Mouse (Mus musculus) lung, postnatal 0 days (tissue): ENCODE data around the gene Paqr5. TPM values are rescaled to one million over a fixed set of nuclear protein-coding genes. Genes with fewer than 3 reads are reported as not detected.

ENCODE experiments used
- ATAC-seq: fragments of 200-750 bp; cut with Nextera tagmentation; 2 replicates; pipeline ENCODE4 v1.8.0; 2017; ENCODE audit warnings: moderate library complexity
- DNase-seq: peaks from one replicate; pipeline ENCODE4 v3.0.0-alpha.2; 2016; ENCODE audit warnings: low spot score
- H3K27ac ChIP-seq: fragments of 300-500 bp; sonication (generic); 2 replicates; pipeline ENCODE4 v1.5.1; 2014; ENCODE audit warnings: antibody characterized with exemption, mild to moderate bottlenecking, low read length, mixed read lengths
- H3K27me3 ChIP-seq: fragments of 300-500 bp; sonication (generic); replicated peaks from 2 replicates; pipeline ENCODE4 v1.6.1; 2014; ENCODE audit warnings: low read length, mixed read lengths; ENCODE audit not compliant: insufficient read depth
- H3K36me3 ChIP-seq: fragments of 300-500 bp; sonication (generic); 2 replicates; pipeline ENCODE4 v1.6.1; 2014; ENCODE audit warnings: low read length, mixed read lengths; ENCODE audit not compliant: insufficient read depth
- H3K4me1 ChIP-seq: fragments of 300-500 bp; sonication (generic); 2 replicates; pipeline ENCODE4 v1.6.1; 2014; ENCODE audit warnings: antibody characterized with exemption, low read depth, low read length, mixed read lengths; ENCODE audit not compliant: insufficient read depth
- H3K4me2 ChIP-seq: fragments of 300-500 bp; sonication (generic); replicated peaks from 2 replicates; pipeline ENCODE4 v1.6.1; 2014; ENCODE audit warnings: low read depth, mild to moderate bottlenecking, low read length, moderate library complexity, mixed read lengths
- H3K4me3 ChIP-seq: fragments of 300-500 bp; sonication (generic); 2 replicates; pipeline ENCODE4 v1.5.1; 2014; ENCODE audit warnings: low read depth, low read length
- H3K9ac ChIP-seq: fragments of 300-500 bp; sonication (generic); replicated peaks from 2 replicates; pipeline ENCODE4 v1.6.1; 2014; ENCODE audit warnings: low read depth, mild to moderate bottlenecking
- H3K9me3 ChIP-seq: fragments of 300-500 bp; sonication (generic); 2 replicates; pipeline ENCODE4 v1.6.1; 2016; ENCODE audit warnings: low read length, mixed read lengths
- CTCF ChIP-seq: IDR thresholded peaks from 2 replicates; pipeline ENCODE4 v1.5.1; 2016; ENCODE audit warnings: antibody characterized with exemption, mild to moderate bottlenecking
- EP300 ChIP-seq: IDR thresholded peaks from 2 replicates; pipeline ENCODE4 v1.6.1; 2016; ENCODE audit warnings: antibody characterized with exemption, mild to moderate bottlenecking, control low read depth
- WGBS: fragments of 180-500 bp; shearing (Covaris S2); extraction: QIAGEN DNeasy Blood & Tissue Kit; methylation state at CpG from one replicate; pipeline ENCODE4 v1.1.7; 2014; 5-methylcytosine and 5-hydroxymethylcytosine counted together
- polyA plus RNA-seq: library from polyadenylated mRNA; unstranded; fragments of >200 nt; fragmentation: Nextera tagmentation; extraction: Ambion mirVana; gene quantifications from 2 replicates; pipeline ENCODE4 v1.2.1, GENCODE M21; 2015

The Paqr5 gene
- polyA plus RNA-seq, 1 experiment from 2014 or later = 8.7 TPM

- H3K27me3 ChIP-seq = no peaks in the 10 kb centered on the region
- H3K9me3 ChIP-seq = no peaks in the 10 kb centered on the region
- DNase-seq (no peak), ATAC-seq (0 out of 2 replicates have a peak, but pooled peaks have one; percentile 5)
- H3K36me3 ChIP-seq = no peaks in the 10 kb centered on the region
- no peak overlapping the region for H3K9ac ChIP-seq
- 64% methylated on average over 10 of the region's 10 CpGs for WGBS
- H3K27ac ChIP-seq = no peak overlapping the region
- TF ChIP-seq CTCF (no peak), EP300 (no peak)
- H3K4me2 ChIP-seq = no peak overlapping the region
- no peaks in the 10 kb centered on the region; the same call in 1 of the 2 replicates for H3K4me1 ChIP-seq
- H3K4me3 ChIP-seq = no peak overlapping the region
Observed at GRCm38 (mm10) chr9:61967357-61967756, 59.3 kb downstream of the Paqr5 start.

GRCm38 (mm10) chr9:61965987-61966386, 60.7 kb downstream of the Paqr5 start:
- no peak overlapping the region for H3K27ac ChIP-seq
- WGBS = 86% methylated on average over 7 of the region's 7 CpGs
- no peaks in the 10 kb centered on the region for H3K36me3 ChIP-seq
- ATAC-seq = peak; percentile 8; the same call in 1 of the 2 replicates
- TF ChIP-seq EP300 = no peak
- no peak for TF ChIP-seq CTCF
- H3K4me3 ChIP-seq = no peak overlapping the region
- no peak for DNase-seq
- no peaks in the 10 kb centered on the region for H3K9me3 ChIP-seq
- H3K27me3 ChIP-seq = no peaks in the 10 kb centered on the region
- no peak overlapping the region for H3K9ac ChIP-seq
- no peaks in the 10 kb centered on the region; the same call in 1 of the 2 replicates for H3K4me1 ChIP-seq
- no peak overlapping the region for H3K4me2 ChIP-seq

GRCm38 (mm10) chr9:61965411-61965930, 61.2 kb downstream of the Paqr5 start:
- Histone ChIP-seq H3K27ac (peak overlapping the region; percentile 26; the same call in 1 of the 2 replicates), H3K36me3 (no peaks in the 10 kb centered on the region)
- DNase-seq = peak; percentile 80

GRCm38 (mm10) chr9:61963356-61963755, 63.3 kb downstream of the Paqr5 start:
- no peak overlapping the region for H3K4me3 ChIP-seq
- H3K9me3 ChIP-seq = no peaks in the 10 kb centered on the region
- peaks cover 3% of the 10 kb centered on the region; the same call in 1 of the 2 replicates for H3K4me1 ChIP-seq
- H3K9ac ChIP-seq = no peak overlapping the region
- peak; percentile 19 for DNase-seq
- no peaks in the 10 kb centered on the region for H3K36me3 ChIP-seq
- H3K4me2 ChIP-seq = no peak overlapping the region
- TF ChIP-seq CTCF (no peak), EP300 (no peak)
- 53% methylated on average over 6 of the region's 6 CpGs for WGBS
- H3K27ac ChIP-seq = no peak overlapping the region
- H3K27me3 ChIP-seq = no peaks in the 10 kb centered on the region
- 0 out of 2 replicates have a peak, but pooled peaks have one; percentile 10 for ATAC-seq

More at GRCm38 (mm10) chr9:61965411-61965930, 61.2 kb downstream of the Paqr5 start:
- Histone ChIP-seq H3K4me2 (no peak overlapping the region), H3K27me3 (no peaks in the 10 kb centered on the region), H3K9ac (no peak overlapping the region), H3K4me3 (no peak overlapping the region), H3K4me1 (peaks cover 3% of the 10 kb centered on the region; the same call in 1 of the 2 replicates), H3K9me3 (no peaks in the 10 kb centered on the region)
- 24% methylated on average over 4 of the region's 4 CpGs for WGBS
- ATAC-seq = peak; percentile 70
- TF ChIP-seq EP300 (no peak), CTCF (peak; percentile 95)

GRCm38 (mm10) chr9:61961181-61961580, 65.5 kb downstream of the Paqr5 start:
- DNase-seq (no peak), ATAC-seq (no peak)
- WGBS = 84% methylated on average over 4 of the region's 4 CpGs
- Histone ChIP-seq H3K4me2 (no peak overlapping the region), H3K9me3 (no peaks in the 10 kb centered on the region), H3K4me3 (no peak overlapping the region), H3K9ac (no peak overlapping the region), H3K27me3 (no peaks in the 10 kb centered on the region), H3K4me1 (peaks cover 3% of the 10 kb centered on the region; the same call in 1 of the 2 replicates), H3K27ac (peak overlapping the region; percentile 86; the same call in 1 of the 2 replicates), H3K36me3 (no peaks in the 10 kb centered on the region)
- TF ChIP-seq CTCF (no peak), EP300 (no peak)

- peak overlapping the region; percentile 86 for H3K27ac ChIP-seq
- ATAC-seq = 0 out of 2 replicates have a peak, but pooled peaks have one; percentile 8
- no peaks in the 10 kb centered on the region for H3K36me3 ChIP-seq
- DNase-seq = peak; percentile 67
- H3K4me1 ChIP-seq = peaks cover 3% of the 10 kb centered on the region; the same call in 1 of the 2 replicates
- no peaks in the 10 kb centered on the region for H3K9me3 ChIP-seq
- H3K4me2 ChIP-seq = no peak overlapping the region
- no peak overlapping the region for H3K9ac ChIP-seq
- 17% methylated on average over 5 of the region's 5 CpGs for WGBS
- H3K27me3 ChIP-seq = no peaks in the 10 kb centered on the region
- no peak overlapping the region for H3K4me3 ChIP-seq
- TF ChIP-seq EP300 (no peak), CTCF (no peak)
Observed at GRCm38 (mm10) chr9:61960753-61961152, 65.9 kb downstream of the Paqr5 start.
